Mouse (Mus musculus): ENCODE measurements around the gene Osbpl7.

DNA sequence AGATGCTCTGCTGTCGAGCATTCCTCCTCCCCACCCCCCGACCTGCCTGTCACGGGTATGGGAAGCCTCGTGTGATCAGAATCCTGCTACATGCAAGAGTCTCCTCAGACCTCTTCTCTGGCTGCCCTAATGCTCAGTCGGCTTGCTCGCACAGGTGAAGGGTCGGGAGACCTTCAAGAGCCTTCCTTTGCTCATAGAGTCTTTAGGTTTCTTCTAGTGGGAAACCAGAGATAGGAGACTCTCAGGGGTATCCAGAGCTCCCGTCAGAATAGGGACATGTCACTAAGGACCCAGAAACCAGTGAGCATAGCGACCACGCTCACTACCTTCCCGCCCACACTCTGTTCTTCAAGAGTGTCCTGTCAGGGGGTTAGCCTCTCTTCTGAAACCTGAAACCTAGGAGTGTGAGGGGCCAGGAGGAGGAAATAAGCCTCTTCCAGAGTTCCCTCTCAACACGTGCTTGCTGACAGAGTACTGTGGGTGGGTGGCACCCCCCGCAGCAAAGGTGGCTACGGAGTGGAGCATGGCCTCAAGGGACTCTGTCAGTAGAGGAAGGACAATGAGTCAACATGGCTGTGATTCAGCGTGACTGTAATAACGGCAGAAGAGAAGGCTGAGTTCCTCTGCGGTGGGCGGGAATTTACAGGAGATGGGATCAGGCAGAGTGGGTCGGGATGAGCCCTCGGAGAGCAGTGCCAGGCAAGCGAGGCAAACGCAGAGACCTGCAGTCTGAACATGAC lies 33.1 kb downstream of the Osbpl7 start:
- TF ChIP-seq CTCF (IDR thresholded peaks at IDR 0.05; ENCODE audit: low read depth, low read length) = no peak
- TF ChIP-seq POLR2A (IDR thresholded peaks at IDR 0.05; ENCODE audit: insufficient read depth, low read length) = no peak
